Mouse (Mus musculus): ENCODE results near the gene Adh6a.

GRCm38 (mm10) chr3:138303771-138304488, 9.2 kb upstream of the Adh6a start:
- TF ChIP-seq CTCF (IDR thresholded peaks at IDR 0.05; ENCODE audit: low read depth, low read length) (no peak), POLR2A (IDR thresholded peaks at IDR 0.05; ENCODE audit: extremely low read depth, insufficient read depth, low read length) (no peak)
